Mouse (Mus musculus) brain, embryonic 18.5 days (tissue): Measurements from ENCODE around the gene Sp100.

Experiments
- DNase-seq: peaks from one replicate; pipeline ENCODE4 v3.0.0-alpha.2; 2012; ENCODE audit warnings: low read depth, low spot score

Gene Sp100

GRCm38 (mm10) chr1:85697721-85698493 lies 48.1 kb downstream of the Sp100 start:
- DNase-seq = no peak

GRCm38 (mm10) chr1:85702531-85702930 lies 52.7 kb downstream of the Sp100 start:
- DNase-seq = no peak

- DNase-seq = peak; percentile 64
Observed at GRCm38 (mm10) chr1:85703245-85704186, 53.7 kb downstream of the Sp100 start.

DNA sequence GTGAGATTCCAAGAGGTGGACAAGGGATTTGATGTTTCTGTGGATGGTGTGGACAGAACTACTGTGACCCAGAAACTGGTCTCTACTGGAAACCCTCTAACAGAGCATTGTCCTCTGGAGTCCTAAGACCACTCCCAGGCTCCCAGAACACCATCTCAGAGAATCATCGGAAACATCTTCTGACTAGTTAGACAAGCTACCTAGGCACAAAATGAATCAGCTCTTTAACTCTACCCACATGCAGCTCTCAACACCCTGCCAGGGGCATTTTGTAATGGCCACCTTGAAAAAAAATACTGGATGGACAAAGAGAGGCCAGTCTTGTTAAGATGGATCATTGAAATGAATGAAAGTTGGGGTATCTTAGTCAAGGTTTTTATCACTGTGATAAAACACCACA lies 55.8 kb downstream of the Sp100 start:
- no peak for DNase-seq

GRCm38 (mm10) chr1:85706754-85707153 lies 57.0 kb downstream of the Sp100 start:
- DNase-seq = no peak

GRCm38 (mm10) chr1:85714501-85714900 lies 64.7 kb downstream of the Sp100 start:
- no peak for DNase-seq

DNA sequence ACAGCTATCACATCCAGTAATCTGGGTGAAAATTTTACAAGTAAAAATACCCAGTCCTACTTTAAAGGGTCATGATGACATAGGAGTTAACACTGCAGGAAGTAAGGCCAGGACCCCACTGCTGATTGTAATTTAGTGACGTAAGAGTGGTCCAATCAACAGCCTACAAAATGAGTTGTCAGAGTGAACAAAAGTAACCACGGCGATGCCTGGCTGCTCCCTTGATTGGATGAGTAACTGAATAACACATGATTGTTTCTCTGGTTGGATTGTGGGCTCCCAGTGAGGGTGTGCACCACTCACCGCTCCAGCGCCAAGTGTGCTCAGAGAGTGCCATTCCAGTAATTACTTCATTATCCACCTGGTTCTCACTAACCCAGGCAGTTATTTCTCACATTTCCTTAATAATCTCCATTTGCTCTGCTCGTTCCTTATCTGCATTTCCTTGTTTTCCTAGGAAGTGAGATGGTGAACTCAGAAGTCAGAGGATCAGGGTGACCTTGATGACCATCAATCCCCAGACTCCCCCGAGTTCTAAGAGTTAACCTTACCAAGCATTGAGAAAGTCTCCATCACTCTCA lies 66.7 kb downstream of the Sp100 start:
- DNase-seq = no peak

DNA sequence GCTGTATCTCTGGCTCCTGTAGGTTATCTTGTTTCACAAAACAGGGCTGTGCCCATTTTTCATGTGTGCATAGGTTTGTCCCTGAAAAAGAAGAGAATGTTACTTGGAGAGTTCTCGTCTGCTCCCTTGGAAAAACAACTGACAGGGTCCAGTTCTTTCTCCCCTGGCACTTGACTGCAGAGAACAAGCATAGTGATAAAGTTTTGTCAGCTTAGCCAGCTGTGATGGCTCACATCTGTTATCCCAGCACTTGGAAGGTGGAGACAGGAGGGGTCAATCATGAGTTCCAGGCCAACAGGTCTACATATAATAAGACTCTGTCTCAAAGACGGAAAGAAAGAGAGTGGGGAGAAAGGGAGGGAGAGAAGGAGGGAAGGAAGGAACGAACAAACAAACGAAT lies 69.3 kb downstream of the Sp100 start:
- no peak for DNase-seq

DNA sequence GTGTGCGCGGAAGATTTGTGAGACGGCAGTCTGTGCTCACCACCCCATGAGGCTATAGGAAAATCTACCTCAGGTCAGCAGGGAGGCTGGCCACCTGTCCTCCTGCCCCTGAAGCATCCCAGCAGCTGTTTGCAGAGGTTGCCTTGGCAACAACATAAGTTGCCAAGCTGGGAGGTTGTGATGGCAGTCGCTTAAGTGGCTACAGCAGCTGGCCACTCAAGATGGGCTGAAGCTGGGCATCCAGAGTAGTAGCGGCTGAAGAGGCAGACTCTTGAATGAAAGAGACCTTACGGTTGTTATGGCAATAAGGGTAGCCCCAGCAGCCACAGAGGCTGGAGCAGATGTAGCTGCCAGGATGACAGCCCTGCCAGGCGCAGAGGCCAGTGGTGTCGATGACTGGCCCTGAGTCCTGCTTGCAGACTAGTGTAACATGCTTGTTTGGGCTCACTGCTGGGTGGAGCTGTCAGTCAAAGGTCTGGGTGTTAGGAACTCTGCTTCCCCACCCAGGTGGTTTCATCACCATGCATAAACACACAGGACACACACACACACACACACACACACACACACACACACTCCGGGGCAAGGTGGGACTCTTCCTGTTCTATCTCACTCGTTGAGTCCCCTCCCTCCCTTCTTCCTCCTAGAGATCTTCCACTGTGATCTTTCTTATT lies 70.6 kb downstream of the Sp100 start:
- DNase-seq = peak; percentile 18

GRCm38 (mm10) chr1:85730471-85730870 lies 80.7 kb downstream of the Sp100 start:
- DNase-seq = no peak

GRCm38 (mm10) chr1:85732581-85732980 lies 82.8 kb downstream of the Sp100 start:
- no peak for DNase-seq

GRCm38 (mm10) chr1:85734511-85734910 lies 84.7 kb downstream of the Sp100 start:
- DNase-seq = no peak

- DNase-seq = no peak
Observed at GRCm38 (mm10) chr1:85735463-85736123, 85.8 kb downstream of the Sp100 start.

- peak; percentile 43 for DNase-seq
Observed at GRCm38 (mm10) chr1:85736355-85737184, 86.8 kb downstream of the Sp100 start.

DNA sequence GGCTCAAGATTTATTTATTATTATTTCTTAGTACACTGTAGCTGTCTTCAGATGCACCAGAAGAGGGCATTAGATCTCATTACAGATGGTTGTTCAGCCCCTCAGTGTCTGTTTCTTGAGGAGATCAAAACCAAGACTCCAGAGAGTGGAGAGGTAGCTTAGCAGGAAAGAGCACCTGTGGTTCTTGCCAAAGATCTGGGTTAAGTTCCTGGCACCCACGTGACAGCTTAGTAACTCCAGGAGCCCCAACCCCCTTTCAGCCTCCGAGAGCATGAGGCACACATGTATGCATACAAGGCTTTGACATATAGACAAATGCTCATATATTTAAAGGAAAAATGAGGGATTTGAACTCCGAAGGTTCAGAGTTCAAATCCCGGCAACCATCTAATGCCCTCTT lies 89.2 kb downstream of the Sp100 start:
- no peak for DNase-seq

GRCm38 (mm10) chr1:85739819-85740218 lies 90.0 kb downstream of the Sp100 start:
- no peak for DNase-seq

- no peak for DNase-seq
Observed at GRCm38 (mm10) chr1:85740923-85741322, 91.1 kb downstream of the Sp100 start.

- DNase-seq = no peak
Observed at GRCm38 (mm10) chr1:85742333-85742732, 92.5 kb downstream of the Sp100 start.

DNA sequence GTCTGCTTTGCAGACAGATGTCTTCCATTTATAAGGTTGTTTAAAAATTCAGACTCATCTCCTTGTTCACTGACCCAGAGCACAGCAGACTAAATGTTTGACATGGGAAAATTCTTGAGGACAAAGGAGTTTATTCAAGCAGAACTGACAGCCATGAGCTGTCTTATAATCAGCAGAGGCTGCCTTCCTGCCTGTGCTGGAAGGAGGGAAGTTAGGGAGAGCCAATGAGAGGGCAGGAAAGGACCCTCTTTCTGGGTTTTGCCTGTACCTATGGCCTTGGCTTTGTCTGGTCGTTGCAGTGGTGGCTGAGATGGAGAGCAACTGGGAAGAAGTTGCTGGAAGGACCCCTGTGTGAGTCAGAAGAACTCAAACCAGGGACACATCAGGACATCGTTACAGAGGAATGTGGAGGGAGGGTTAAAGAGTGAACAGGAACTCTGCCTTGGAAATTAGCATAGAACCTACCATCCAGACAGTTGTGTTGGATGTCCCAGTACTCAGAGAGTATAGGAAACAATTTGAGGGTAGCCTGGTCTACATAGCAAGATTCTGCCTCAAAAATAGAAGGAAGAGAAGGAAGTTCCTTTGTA lies 93.2 kb downstream of the Sp100 start:
- no peak for DNase-seq

- DNase-seq = no peak
Observed at GRCm38 (mm10) chr1:85744539-85744938, 94.8 kb downstream of the Sp100 start.
